Mouse (Mus musculus) testis, adult 2 months (tissue): ENCODE data around the gene Zbp1.

Source experiments
- CTCF ChIP-seq: fragments of 200-500 bp; IDR thresholded peaks from 2 replicates; pipeline ENCODE4 v1.5.1; 2012; ENCODE audit warnings: low read depth, mild to moderate bottlenecking, inconsistent platforms, low read length, moderate library complexity; ENCODE audit not compliant: control insufficient read depth, insufficient read depth, insufficient replicate concordance
- POLR2A ChIP-seq: fragments of 200-500 bp; IDR thresholded peaks from 2 replicates; pipeline ENCODE4 v1.6.1; 2012; ENCODE audit warnings: low read depth, mild to moderate bottlenecking, inconsistent platforms, low read length, moderate library complexity; ENCODE audit not compliant: control insufficient read depth

GRCm38 (mm10) chr2:173261497-173261896 lies 42.8 kb upstream of the Zbp1 start:
- TF ChIP-seq CTCF: no peak
- no peak for TF ChIP-seq POLR2A
